ENCODE assay signal across 10 mouse cellular contexts in the genomic region with DNA sequence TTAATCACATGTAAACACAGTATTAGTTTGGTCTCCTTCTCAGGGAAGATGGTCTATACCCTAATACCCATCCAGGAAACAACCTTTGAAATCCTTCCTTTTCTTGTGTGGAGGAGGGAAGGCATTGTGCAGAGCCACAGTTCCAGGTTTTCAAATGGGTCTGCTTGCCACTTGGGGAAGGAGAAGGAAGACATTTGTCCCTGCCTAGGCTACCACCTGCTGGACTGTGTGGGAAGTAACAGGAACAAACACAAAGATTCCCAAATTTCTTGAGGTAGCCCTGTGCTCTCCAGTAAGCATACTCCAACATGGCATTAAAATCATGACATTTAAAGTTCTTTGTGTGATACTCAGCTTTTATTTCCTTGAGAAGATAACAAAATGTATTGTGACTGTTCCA.
DNase-seq lines count a peak whose midpoint lies in the region; ATAC-seq and TF ChIP-seq lines count a peak whose summit lies in the region.
"Had no signal": no experiment of that assay in that cellular context is flagged by ENCODE, and none has a peak within 500 bp of the region (broad histone marks: within the 10 kb centered on the region; RNA-seq: fewer than 3 reads in every experiment).

No protein-coding gene starts in this region.

- ATAC-seq in frontal cortex, adult (ENCODE audit: low TSS enrichment), result peak; percentile 92

- no peak for DNase-seq in testis, postnatal 14 days (ENCODE audit: low spot score)
- peak; percentile 38 to 45 for DNase-seq in cerebellum, adult 2 months
- DNase-seq in kidney, adult 8-10 months, result peak; percentile 42 to 50
- peak; percentile 38 for DNase-seq in lung, adult 2 months
- peak; percentile 8 for DNase-seq in right cerebral cortex, postnatal 4 days
- no peak for DNase-seq in thymus, postnatal 25 days

- TF ChIP-seq POLR2A in testis, adult 2 months (IDR thresholded peaks at IDR 0.05; ENCODE audit: control insufficient read depth, low read depth, low read length), result no peak
- TF ChIP-seq POLR2A in cerebellum, adult 2 months (IDR thresholded peaks at IDR 0.05; ENCODE audit: borderline replicate concordance, insufficient read depth, low read length), result no peak
- TF ChIP-seq POLR2A in lung, adult 2 months (IDR thresholded peaks at IDR 0.05; ENCODE audit: borderline replicate concordance, extremely low read depth, low read depth, low read length), result no peak

- TF ChIP-seq CTCF in testis, adult 2 months (IDR thresholded peaks at IDR 0.05; ENCODE audit: control insufficient read depth, insufficient read depth, insufficient replicate concordance, low read depth, low read length), result peak; percentile 22; the same call in 1 of the 2 replicates
- peak; percentile 79 for TF ChIP-seq CTCF in cerebellum, adult 2 months (IDR thresholded peaks at IDR 0.05; ENCODE audit: borderline replicate concordance, insufficient read depth, low read depth, low read length)
- peak; percentile 83 for TF ChIP-seq CTCF in lung, adult 2 months (IDR thresholded peaks at IDR 0.05; ENCODE audit: insufficient read depth, low read length)

- H3K27ac ChIP-seq in testis, adult 2 months (ENCODE audit: control insufficient read depth, insufficient read depth, low read depth, low read length), result no peak overlapping the region
- no peak overlapping the region for H3K27ac ChIP-seq in cerebellum, adult 2 months (ENCODE audit: insufficient read depth, low read length)

- H3K36me3 ChIP-seq in testis, adult 2 months (ENCODE audit: control insufficient read depth, insufficient read depth, low read length), result no peaks in the 10 kb centered on the region

- H3K4me3 ChIP-seq in testis, adult 2 months (ENCODE audit: control insufficient read depth, low read depth, low read length), result no peak overlapping the region
- H3K4me3 ChIP-seq in cerebellum, adult 2 months (replicated peaks; ENCODE audit: insufficient read depth, low read depth, low read length), result no peak overlapping the region
- no peak overlapping the region for H3K4me3 ChIP-seq in lung, adult 2 months (replicated peaks; ENCODE audit: extremely low read depth, low read depth, low read length)
- H3K4me3 ChIP-seq: erythroblast, embryonic 14.5 days; megakaryocyte, embryonic 14.5 days had no signal

- H3K4me1 ChIP-seq in testis, adult 2 months (ENCODE audit: control insufficient read depth, insufficient read depth, low read length), result no peaks in the 10 kb centered on the region
- no peaks in the 10 kb centered on the region for H3K4me1 ChIP-seq in cerebellum, adult 2 months (ENCODE audit: control insufficient read depth, insufficient read depth, low read length)
- no peaks in the 10 kb centered on the region for H3K4me1 ChIP-seq in lung, adult 2 months (ENCODE audit: control insufficient read depth, insufficient read depth, low read length)
- H3K4me1 ChIP-seq: megakaryocyte, embryonic 14.5 days had no signal

- no peaks in the 10 kb centered on the region for H3K27me3 ChIP-seq in testis, adult 2 months (ENCODE audit: control insufficient read depth, insufficient read depth, low read length)
- H3K27me3 ChIP-seq in cerebellum, adult 2 months (ENCODE audit: control insufficient read depth, insufficient read depth, low read length), result no peaks in the 10 kb centered on the region
- H3K27me3 ChIP-seq: megakaryocyte, embryonic 14.5 days had no signal

Comparison
In these comparisons a context has a peak if more than half of its experiments do, and no peak if none do; other contexts are left out.
1. CTCF ChIP-seq: peak in every context shown above with its lines; median percentile 83 in lung, adult 2 months; 79 in cerebellum, adult 2 months; 22 in testis, adult 2 months.
2. DNase-seq: peak in cerebellum, adult 2 months (2 of 2), kidney, adult 8-10 months (2 of 2), lung, adult 2 months (single experiment) and right cerebral cortex, postnatal 4 days (single experiment); none in testis, postnatal 14 days (single experiment) and thymus, postnatal 25 days (single experiment).